Mouse (Mus musculus) heart, adult 2 months (tissue): ENCODE data around the gene Bcdin3d. TPM values are rescaled to one million over a fixed set of nuclear protein-coding genes. Genes with fewer than 3 reads are reported as not detected.
A peak's percentile ranks its signal among the peaks of the same experiment; 100 is the strongest.

ENCODE experiments used
- DNase-seq, 2 experiments: peaks; one replicate each; pipeline ENCODE4 v3.0.0; 2021
- H3K27ac ChIP-seq: fragments of 200-600 bp; 2 replicates; pipeline ENCODE4 v1.8.1; 2022
- H3K27me3 ChIP-seq: fragments of 200-500 bp; 2 replicates; pipeline ENCODE4 v1.6.1; 2012; ENCODE audit warnings: mild to moderate bottlenecking, low read length, inconsistent platforms, mixed read lengths; ENCODE audit not compliant: control insufficient read depth, insufficient read depth
- H3K36me3 ChIP-seq: fragments of 200-500 bp; 2 replicates; pipeline ENCODE4 v1.6.1; 2012; ENCODE audit warnings: low read length, inconsistent platforms; ENCODE audit not compliant: control insufficient read depth, insufficient read depth
- H3K4me1 ChIP-seq: fragments of 200-500 bp; 2 replicates; pipeline ENCODE4 v1.6.1; 2011; ENCODE audit warnings: low read length; ENCODE audit not compliant: control insufficient read depth, insufficient read depth
- H3K4me3 ChIP-seq: fragments of 200-600 bp; 2 replicates; pipeline ENCODE4 v1.8.1; 2022
- H3K79me2 ChIP-seq: fragments of 200-500 bp; replicated peaks from 2 replicates; pipeline ENCODE4 v1.6.1; 2012; ENCODE audit warnings: mild to moderate bottlenecking, inconsistent platforms, low read length, moderate library complexity, mixed read lengths; ENCODE audit not compliant: control insufficient read depth, insufficient read depth
- H3K9ac ChIP-seq: fragments of 200-500 bp; 2 replicates; pipeline ENCODE4 v1.6.1; 2012; ENCODE audit warnings: low read depth, mild to moderate bottlenecking, control low read depth, inconsistent platforms, low read length, mixed read lengths
- CTCF ChIP-seq: fragments of 200-600 bp; IDR thresholded peaks from 2 replicates; pipeline ENCODE4 v1.8.1; 2022; ENCODE audit warnings: antibody characterized with exemption, mild to moderate bottlenecking, moderate library complexity
- EP300 ChIP-seq: fragments of 200-500 bp; IDR thresholded peaks from 2 replicates; pipeline ENCODE4 v1.6.1; 2011; ENCODE audit warnings: low read depth, low read length, control low read depth; ENCODE audit not compliant: insufficient read depth
- POLR2A ChIP-seq: fragments of 200-500 bp; IDR thresholded peaks from 2 replicates; pipeline ENCODE4 v1.6.1; 2011; ENCODE audit warnings: mild to moderate bottlenecking, low read depth, low read length, control low read depth; ENCODE audit not compliant: insufficient read depth
- WGBS: fragments of 180-500 bp; shearing (Covaris S2); methylation state at CpG from one replicate; pipeline ENCODE4 v1.1.7; 2018; 5-methylcytosine and 5-hydroxymethylcytosine counted together
- intact Hi-C: fragments of 180-260 bp; cut with DNase I; formaldehyde crosslinking; loops from one replicate; pipeline ENCODE4 v1.15.1; 2025
- polyA plus RNA-seq: library from polyadenylated mRNA; depleted of rRNA; stranded (reverse); fragments of >200 nt; gene quantifications from 2 replicates; pipeline ENCODE4 v1.2.3, GENCODE M21; 2012
- total RNA-seq, 2 experiments: library from RNA; stranded (reverse); gene quantifications; 2 replicates each; pipeline ENCODE4 v1.2.3; 2021

Gene Bcdin3d
- total and polyA plus RNA-seq, 3 experiments = 2.5 to 4.2 (median 3.1) TPM

- no peak overlapping the region for H3K4me3 ChIP-seq
- 43% methylated on average over 6 of the region's 6 CpGs for WGBS
- H3K27me3 ChIP-seq = peaks cover 1% of the 10 kb centered on the region; the same call in 1 of the 2 replicates
- H3K27ac ChIP-seq = no peak overlapping the region
- no peaks in the 10 kb centered on the region for H3K4me1 ChIP-seq
- intact Hi-C loops = no loop called here
- H3K9ac ChIP-seq = no peak overlapping the region
- H3K36me3 ChIP-seq = no peaks in the 10 kb centered on the region
- no peak for DNase-seq
- H3K79me2 ChIP-seq = no peaks in the 10 kb centered on the region
- no peak for TF ChIP-seq POLR2A
- TF ChIP-seq CTCF = no peak
- no peak for TF ChIP-seq EP300
These were observed 10.2 kb upstream of the Bcdin3d start for GRCm38 (mm10) chr15:99484745-99485144.

- DNase-seq = no peak
These were observed 1.3 kb upstream of the Bcdin3d start for GRCm38 (mm10) chr15:99475814-99476213.

GRCm38 (mm10) chr15:99473801-99474575 is 542 bp downstream of the Bcdin3d start:
- H3K9ac ChIP-seq = peak overlapping the region; percentile 88
- no peaks in the 10 kb centered on the region for H3K27me3 ChIP-seq
- peak; percentile 69 to 72 for DNase-seq
- 3% methylated on average over 36 of the region's 38 CpGs for WGBS
- no peaks in the 10 kb centered on the region for H3K36me3 ChIP-seq
- H3K27ac ChIP-seq = peak overlapping the region; percentile 90
- no peaks in the 10 kb centered on the region for H3K79me2 ChIP-seq
- no peak for TF ChIP-seq CTCF
- TF ChIP-seq POLR2A = no peak
- TF ChIP-seq EP300 = no peak
- intact Hi-C loops = no loop called here
- H3K4me3 ChIP-seq = peak overlapping the region; percentile 100
- peaks cover 6% of the 10 kb centered on the region for H3K4me1 ChIP-seq

More at GRCm38 (mm10) chr15:99475814-99476213, 1.3 kb upstream of the Bcdin3d start:
- Histone ChIP-seq H3K9ac (no peak overlapping the region), H3K27ac (no peak overlapping the region), H3K79me2 (no peaks in the 10 kb centered on the region), H3K36me3 (no peaks in the 10 kb centered on the region), H3K27me3 (no peaks in the 10 kb centered on the region), H3K4me1 (peaks cover 4% of the 10 kb centered on the region), H3K4me3 (no peak overlapping the region)
- intact Hi-C loops = no loop called here
- TF ChIP-seq POLR2A = no peak
- TF ChIP-seq EP300 = no peak
- TF ChIP-seq CTCF = no peak
- 67% methylated on average over 1 of the region's 1 CpGs for WGBS

- peaks cover 6% of the 10 kb centered on the region for H3K4me1 ChIP-seq
- H3K79me2 ChIP-seq = no peaks in the 10 kb centered on the region
- WGBS = 82% methylated on average over 7 of the region's 7 CpGs
- no peak overlapping the region for H3K4me3 ChIP-seq
- H3K27me3 ChIP-seq = no peaks in the 10 kb centered on the region
- no peak overlapping the region for H3K9ac ChIP-seq
- H3K27ac ChIP-seq = no peak overlapping the region
- no peaks in the 10 kb centered on the region for H3K36me3 ChIP-seq
- intact Hi-C loops = no loop called here
- DNase-seq = no peak
- TF ChIP-seq EP300 (no peak), POLR2A (no peak), CTCF (no peak)
These were observed 1.6 kb downstream of the Bcdin3d start for GRCm38 (mm10) chr15:99472972-99473371.

GRCm38 (mm10) chr15:99471677-99472063 is 2.9 kb downstream of the Bcdin3d start:
- WGBS = 72% methylated on average over 14 of the region's 14 CpGs
- Histone ChIP-seq H3K4me1 (peaks cover 6% of the 10 kb centered on the region), H3K9ac (no peak overlapping the region), H3K4me3 (no peak overlapping the region), H3K27ac (no peak overlapping the region), H3K36me3 (no peaks in the 10 kb centered on the region), H3K27me3 (no peaks in the 10 kb centered on the region), H3K79me2 (no peaks in the 10 kb centered on the region)
- TF ChIP-seq EP300 (no peak), CTCF (no peak), POLR2A (no peak)
- no peak for DNase-seq
- intact Hi-C loops = loop anchor here (1.0 to 2.0 kb wide), 2 partner anchors 55 to 155 kb away; no protein-coding TSS in a partner anchor
